Mouse (Mus musculus) retina, adult 2 months (tissue): Measurements from ENCODE around the gene Grifin.

Experiments
- DNase-seq: peaks from one replicate; pipeline ENCODE4 v3.0.0-alpha.2; 2012; ENCODE audit warnings: low read depth, low spot score

Grifin gene

GRCm38 (mm10) chr5:140589082-140589774, 24.4 kb upstream of the Grifin start:
- no peak for DNase-seq

GRCm38 (mm10) chr5:140583732-140584368, 19.0 kb upstream of the Grifin start:
- no peak for DNase-seq

DNA sequence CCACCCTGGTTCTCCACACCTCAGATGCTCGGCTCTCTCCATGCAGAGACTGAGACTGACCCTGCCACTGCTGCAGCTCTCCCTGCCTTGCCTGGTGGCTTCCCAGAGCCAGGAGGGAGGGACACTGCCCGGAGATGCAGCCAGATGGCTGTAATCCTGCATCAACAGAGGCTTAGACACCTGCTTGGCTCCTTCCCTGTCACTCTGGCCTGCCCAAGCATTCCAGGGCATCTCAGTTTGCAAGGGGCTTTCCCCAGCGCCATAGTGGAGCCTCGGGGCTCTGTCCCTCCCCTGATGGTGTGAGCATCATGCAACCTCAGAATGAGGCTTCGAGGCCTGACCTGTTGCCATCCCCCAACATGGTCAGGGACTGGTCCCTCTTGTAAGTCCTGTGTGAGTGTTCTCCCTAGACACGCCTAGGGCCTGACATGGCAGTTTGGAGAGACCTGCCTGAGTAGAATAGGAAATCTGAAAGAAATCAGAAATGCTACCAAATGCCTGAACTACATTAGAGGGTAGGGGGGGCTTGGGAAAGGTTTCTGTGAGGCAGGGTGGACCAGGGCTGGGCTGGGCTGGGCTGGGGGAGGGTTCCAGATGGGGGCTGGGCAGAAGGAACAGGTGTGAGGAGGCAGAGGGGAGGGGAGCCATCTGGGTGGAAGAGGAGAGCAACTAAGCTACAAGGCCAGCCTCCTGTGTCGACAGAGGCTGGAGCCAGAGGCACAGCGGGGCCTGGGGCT, 18.3 kb upstream of the Grifin start:
- no peak for DNase-seq

- DNase-seq = no peak
Observed at GRCm38 (mm10) chr5:140581569-140581968, 16.7 kb upstream of the Grifin start.

GRCm38 (mm10) chr5:140579771-140580170, 14.9 kb upstream of the Grifin start:
- DNase-seq = no peak

DNA sequence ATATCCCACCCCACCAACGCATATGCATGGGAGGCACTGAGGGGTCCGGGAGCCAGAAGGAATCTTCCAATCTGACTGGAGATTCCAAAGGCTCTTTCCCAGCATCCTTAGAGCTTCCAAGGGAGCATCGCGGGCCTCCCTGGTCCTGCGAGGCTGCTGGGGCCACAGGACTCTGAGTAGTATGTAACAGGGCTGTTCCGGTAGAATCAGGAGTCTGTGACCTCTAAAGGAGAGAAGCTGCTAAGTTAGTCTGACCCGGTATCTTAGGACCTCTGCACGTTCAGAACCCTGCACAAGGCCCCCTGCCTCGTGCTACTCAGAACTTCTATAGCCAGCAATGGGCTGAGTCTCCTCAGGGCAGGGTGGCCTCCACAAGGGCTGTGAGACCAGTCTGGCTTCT, 14.3 kb upstream of the Grifin start:
- no peak for DNase-seq

DNA sequence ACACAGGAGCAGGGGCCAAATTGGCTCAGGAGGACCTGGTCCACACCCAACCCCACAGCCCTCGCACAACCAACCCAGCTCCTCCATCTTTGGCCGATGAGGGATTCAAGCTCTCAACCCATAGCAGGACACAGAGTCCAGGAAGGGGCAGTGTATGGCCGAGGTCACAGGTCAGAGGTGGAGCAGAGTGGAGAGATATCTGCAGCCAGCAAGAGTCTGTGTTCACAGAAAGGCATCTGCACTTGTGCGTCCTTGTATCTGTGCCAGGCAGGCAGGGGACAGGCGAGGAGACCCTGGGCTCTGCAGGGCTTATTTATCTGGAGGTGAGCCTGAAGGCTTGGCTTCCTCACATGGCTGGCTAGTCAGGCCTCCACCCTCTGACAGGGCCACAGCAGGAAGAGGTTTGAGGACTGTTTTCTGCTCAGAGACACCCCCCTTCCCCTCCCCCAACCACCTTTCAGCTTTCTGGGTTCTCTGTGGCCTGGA, 10.6 kb upstream of the Grifin start:
- DNase-seq = no peak

DNA sequence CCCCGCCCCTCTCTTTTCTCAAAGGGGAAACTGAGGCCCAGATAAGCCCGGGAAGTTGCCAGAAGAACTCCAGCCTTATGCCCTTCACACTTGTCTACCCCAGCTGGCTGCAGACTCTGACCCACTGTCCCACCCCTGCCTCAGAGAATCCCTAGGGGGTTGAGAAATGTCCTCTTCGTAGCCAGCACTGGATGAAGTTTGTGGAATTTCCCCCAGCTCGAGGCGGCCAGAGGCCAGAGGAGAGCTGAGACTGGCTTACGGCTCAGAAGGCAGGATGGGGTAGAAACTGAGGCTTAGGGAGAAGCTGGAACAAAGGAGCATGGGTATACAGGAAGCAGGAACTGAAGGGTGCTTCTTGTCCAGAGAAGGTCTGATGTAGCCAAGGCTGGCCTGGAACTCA, 7.7 kb upstream of the Grifin start:
- DNase-seq = no peak

DNA sequence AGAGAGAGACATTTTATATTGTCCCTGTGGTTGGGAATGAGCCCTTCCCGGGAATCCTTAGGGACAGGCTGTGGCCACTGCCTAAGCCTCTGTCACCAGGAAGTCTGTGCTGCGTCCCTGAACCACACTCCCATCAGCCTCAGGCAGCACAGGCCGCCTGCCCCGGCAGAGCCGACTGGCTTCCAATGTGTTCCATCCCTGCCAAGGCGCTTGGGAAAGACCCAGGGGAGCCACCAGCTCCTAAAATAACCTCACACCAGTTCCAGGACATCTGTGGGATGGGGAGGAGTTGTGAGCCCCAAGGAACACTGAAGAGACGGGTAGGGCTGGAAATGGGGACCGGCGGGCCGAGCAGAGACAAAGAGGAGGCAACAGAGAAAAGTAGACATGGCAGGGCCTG, 6.8 kb upstream of the Grifin start:
- no peak for DNase-seq

DNA sequence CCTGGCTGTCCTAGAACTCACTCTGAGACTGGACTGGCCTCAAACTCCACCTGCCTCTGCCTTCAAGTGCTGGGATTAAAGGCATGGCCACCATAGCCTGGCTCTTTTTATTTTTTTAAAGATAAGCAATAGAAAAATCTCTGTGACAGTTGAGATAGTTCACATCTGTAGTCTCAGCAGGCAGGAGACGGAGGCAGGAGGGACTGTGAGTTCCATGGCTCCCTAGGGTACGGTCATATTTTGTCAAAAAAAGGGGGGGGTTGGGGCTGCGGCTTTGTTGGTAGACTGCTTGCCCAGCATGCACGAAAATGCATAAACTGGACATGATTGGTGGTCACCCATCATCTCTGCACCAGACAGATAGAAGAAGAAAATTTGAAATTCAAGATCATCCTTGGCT, 6.3 kb upstream of the Grifin start:
- no peak for DNase-seq

- no peak for DNase-seq
Observed at GRCm38 (mm10) chr5:140570223-140570870, 5.5 kb upstream of the Grifin start.

DNA sequence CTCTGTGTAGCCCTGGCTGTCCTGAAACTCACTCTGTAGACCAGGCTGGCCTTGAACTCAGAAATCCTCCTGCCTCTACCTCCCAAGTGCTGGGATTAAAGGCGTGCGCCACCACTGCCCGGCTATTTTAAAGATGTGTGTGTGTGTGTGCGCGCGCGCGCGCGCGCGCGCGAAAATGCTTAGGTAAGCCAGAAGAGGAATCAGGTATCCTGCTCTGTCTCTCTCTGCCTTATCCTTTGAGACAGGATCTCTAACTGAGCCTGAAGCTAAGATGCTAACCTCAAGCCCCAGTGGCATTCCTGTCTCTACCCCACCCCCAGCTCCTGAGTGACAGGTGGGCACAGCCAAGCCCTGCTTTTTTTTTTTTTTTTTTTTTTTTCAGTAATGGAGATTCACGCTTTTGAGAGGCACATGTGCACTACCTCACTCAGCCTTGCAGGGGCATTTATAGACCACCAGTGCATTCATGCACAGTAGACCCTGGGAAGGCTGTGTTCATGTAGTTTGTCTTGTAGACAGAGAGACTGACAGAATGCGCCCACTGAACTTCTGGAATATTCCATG, 4.2 kb upstream of the Grifin start:
- no peak for DNase-seq

- DNase-seq = no peak
Observed at GRCm38 (mm10) chr5:140568321-140568970, 3.6 kb upstream of the Grifin start.

- no peak for DNase-seq
Observed at GRCm38 (mm10) chr5:140567751-140568150, 2.9 kb upstream of the Grifin start.

- no peak for DNase-seq
Observed at GRCm38 (mm10) chr5:140567321-140567720, 2.5 kb upstream of the Grifin start.

GRCm38 (mm10) chr5:140566271-140566670, 1.4 kb upstream of the Grifin start:
- DNase-seq = no peak

DNA sequence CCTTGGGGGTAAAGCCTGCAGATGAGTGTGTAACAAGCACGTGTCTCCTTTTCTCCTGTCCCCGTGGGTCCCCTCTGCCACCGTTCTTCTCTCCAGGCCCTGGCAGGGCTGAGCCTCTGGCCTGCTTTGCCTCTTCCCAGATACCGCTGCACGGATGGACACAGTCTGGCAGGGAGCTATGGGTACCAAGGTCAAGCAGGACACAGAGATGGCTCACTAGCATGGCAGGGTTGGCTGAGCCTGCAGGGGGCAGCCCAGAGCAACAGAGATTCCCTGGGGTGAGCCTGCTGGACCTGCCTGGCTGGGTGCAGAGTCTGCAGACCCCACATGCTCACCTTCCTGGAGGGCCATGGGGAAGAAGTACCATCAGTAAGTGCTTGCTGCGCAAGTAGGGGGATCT, 985 bp upstream of the Grifin start:
- DNase-seq = no peak

DNA sequence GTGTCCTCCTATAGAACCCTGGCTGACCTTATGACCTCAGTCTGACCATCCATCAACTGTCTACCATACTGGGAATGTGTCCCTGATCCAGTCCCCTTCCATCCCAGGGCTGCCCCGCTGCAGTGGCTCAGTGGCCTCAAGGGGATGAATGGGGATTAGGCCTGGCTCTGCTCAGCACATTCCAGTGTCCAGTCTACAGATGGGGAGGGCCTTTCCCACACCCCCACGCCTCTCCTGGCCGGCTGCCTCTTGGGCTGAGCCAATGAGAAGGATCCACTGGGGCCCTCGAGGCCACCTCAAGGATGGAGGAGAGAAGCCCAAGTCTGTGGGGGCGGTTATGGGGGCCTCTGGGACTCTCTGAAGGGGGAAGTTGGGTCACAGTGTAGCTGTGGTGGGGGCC, 580 bp upstream of the Grifin start:
- no peak for DNase-seq

DNA sequence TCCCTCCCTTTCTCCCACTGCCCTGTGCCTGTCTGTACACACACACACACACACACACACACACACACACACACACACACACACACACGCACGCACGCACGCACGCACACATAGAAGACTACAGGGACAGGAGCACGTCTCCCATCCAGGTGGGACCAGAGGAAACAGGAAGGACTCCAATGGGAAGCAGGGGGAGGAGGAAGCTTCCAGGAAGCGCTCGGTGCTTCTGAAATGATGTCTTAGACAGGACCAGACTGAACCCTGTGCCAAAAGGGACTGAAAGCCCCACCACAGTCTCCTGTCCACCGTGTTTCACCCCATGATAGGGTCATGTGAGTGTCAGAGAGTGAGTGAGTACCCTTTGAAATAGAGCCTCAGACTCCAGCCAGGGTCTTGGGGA, 2.3 kb downstream of the Grifin start:
- DNase-seq = no peak

GRCm38 (mm10) chr5:140556859-140557258, 8.0 kb downstream of the Grifin start:
- no peak for DNase-seq

GRCm38 (mm10) chr5:140553719-140554118, 11.2 kb downstream of the Grifin start:
- DNase-seq = no peak
